Mouse (Mus musculus) kidney, embryonic 15.5 days (tissue): ENCODE data around the gene Wars2. TPM values are rescaled to one million over a fixed set of nuclear protein-coding genes. Genes with fewer than 3 reads are reported as not detected.

ENCODE experiments used
- ATAC-seq: fragments of 200-750 bp; cut with Nextera tagmentation; replicated peaks from 2 replicates; pipeline ENCODE4 v1.8.0; 2017; ENCODE audit warnings: moderate TSS enrichment; ENCODE audit not compliant: low FRiP score
- H3K27ac ChIP-seq: fragments of 300-500 bp; sonication (generic); 2 replicates; pipeline ENCODE4 v1.5.1; 2015; ENCODE audit warnings: mild to moderate bottlenecking, inconsistent platforms
- H3K27me3 ChIP-seq: fragments of 300-500 bp; sonication (generic); 2 replicates; pipeline ENCODE4 v1.6.1; 2015; ENCODE audit warnings: inconsistent platforms
- H3K36me3 ChIP-seq: fragments of 300-500 bp; sonication (generic); 2 replicates; pipeline ENCODE4 v1.6.1; 2015; ENCODE audit warnings: inconsistent platforms
- H3K4me1 ChIP-seq: fragments of 300-500 bp; sonication (generic); 2 replicates; pipeline ENCODE4 v1.6.1; 2015; ENCODE audit warnings: inconsistent platforms
- H3K4me2 ChIP-seq: fragments of 300-500 bp; sonication (generic); 2 replicates; pipeline ENCODE4 v1.6.1; 2015; ENCODE audit warnings: moderate library complexity, mild to moderate bottlenecking, inconsistent platforms
- H3K4me3 ChIP-seq: fragments of 300-500 bp; sonication (generic); replicated peaks from 2 replicates; pipeline ENCODE4 v1.5.1; 2015; ENCODE audit warnings: mild to moderate bottlenecking, inconsistent platforms
- H3K9ac ChIP-seq: fragments of 300-500 bp; sonication (generic); 2 replicates; pipeline ENCODE4 v1.6.1; 2015; ENCODE audit warnings: mild to moderate bottlenecking, inconsistent platforms
- H3K9me3 ChIP-seq: fragments of 300-500 bp; sonication (generic); replicated peaks from 2 replicates; pipeline ENCODE4 v1.6.1; 2016; ENCODE audit warnings: inconsistent platforms
- WGBS: fragments of 180-500 bp; shearing (Covaris S2); methylation state at CpG from one replicate; pipeline ENCODE4 v1.1.7; 2015; ENCODE audit warnings: mixed read lengths; 5-methylcytosine and 5-hydroxymethylcytosine counted together
- microRNA-seq: library from miRNA; unstranded; fragments of <30 nt; microRNA quantifications from one replicate; pipeline ENCODE4, GENCODE M21; 2016
- polyA plus RNA-seq: library from polyadenylated mRNA; unstranded; fragments of >200 nt; fragmentation: Nextera tagmentation; extraction: Ambion mirVana; gene quantifications from 2 replicates; pipeline ENCODE4 v1.2.1, GENCODE M21; 2015

Gene Wars2
- polyA plus RNA-seq, 1 experiment from 2014 or later = 9.7 TPM

- peaks cover 7% of the 10 kb centered on the region; the same call in 1 of the 2 replicates for H3K4me1 ChIP-seq
- no peak overlapping the region for H3K27ac ChIP-seq
- no peak overlapping the region for H3K4me2 ChIP-seq
- no peaks in the 10 kb centered on the region for H3K36me3 ChIP-seq
- WGBS = 4% methylated on average over 18 of the region's 18 CpGs
- no peak overlapping the region for H3K4me3 ChIP-seq
- H3K9me3 ChIP-seq = no peaks in the 10 kb centered on the region
- ATAC-seq = no peak
- H3K27me3 ChIP-seq = peaks cover 96% of the 10 kb centered on the region
- H3K9ac ChIP-seq = no peak overlapping the region
These were observed 120.5 kb downstream of the Wars2 start for GRCm38 (mm10) chr3:99261371-99261791.

GRCm38 (mm10) chr3:99261986-99262385, 121.1 kb downstream of the Wars2 start:
- WGBS = 5% methylated on average over 2 of the region's 2 CpGs
- H3K4me2 ChIP-seq = no peak overlapping the region

GRCm38 (mm10) chr3:99263471-99263903, 122.6 kb downstream of the Wars2 start:
- no peak overlapping the region for H3K4me3 ChIP-seq
- no peaks in the 10 kb centered on the region for H3K9me3 ChIP-seq
- no peaks in the 10 kb centered on the region for H3K4me1 ChIP-seq
- no peak for ATAC-seq
- WGBS = 9% methylated on average over 9 of the region's 9 CpGs
- H3K27me3 ChIP-seq = peaks cover 91% of the 10 kb centered on the region
- H3K4me2 ChIP-seq = no peak overlapping the region
- H3K9ac ChIP-seq = no peak overlapping the region
- H3K36me3 ChIP-seq = no peaks in the 10 kb centered on the region
- no peak overlapping the region for H3K27ac ChIP-seq

More at GRCm38 (mm10) chr3:99261986-99262385, 121.1 kb downstream of the Wars2 start:
- H3K4me3 ChIP-seq = no peak overlapping the region
- peaks cover under 1% of the 10 kb centered on the region; the same call in 1 of the 2 replicates for H3K4me1 ChIP-seq
- no peaks in the 10 kb centered on the region for H3K9me3 ChIP-seq
- no peaks in the 10 kb centered on the region for H3K36me3 ChIP-seq
- H3K27ac ChIP-seq = no peak overlapping the region
- no peak overlapping the region for H3K9ac ChIP-seq
- no peak for ATAC-seq
- H3K27me3 ChIP-seq = peaks cover 96% of the 10 kb centered on the region

- H3K4me1 ChIP-seq = no peaks in the 10 kb centered on the region
- no peaks in the 10 kb centered on the region for H3K9me3 ChIP-seq
- no peaks in the 10 kb centered on the region for H3K36me3 ChIP-seq
- H3K9ac ChIP-seq = no peak overlapping the region
- no peak overlapping the region for H3K27ac ChIP-seq
- no peak overlapping the region for H3K4me2 ChIP-seq
- WGBS = 29% methylated on average over 7 of the region's 7 CpGs
- no peak overlapping the region for H3K4me3 ChIP-seq
- H3K27me3 ChIP-seq = peaks cover 88% of the 10 kb centered on the region
- no peak; the same call in 1 of the 2 replicates for ATAC-seq
These were observed 123.8 kb downstream of the Wars2 start for GRCm38 (mm10) chr3:99264695-99265094.

- WGBS = 52% methylated on average over 10 of the region's 10 CpGs
- no peaks in the 10 kb centered on the region for H3K36me3 ChIP-seq
- H3K27ac ChIP-seq = no peak overlapping the region
- no peak overlapping the region for H3K4me2 ChIP-seq
- H3K27me3 ChIP-seq = peaks cover 72% of the 10 kb centered on the region
- H3K4me1 ChIP-seq = no peaks in the 10 kb centered on the region
- no peaks in the 10 kb centered on the region for H3K9me3 ChIP-seq
- no peak for ATAC-seq
- H3K9ac ChIP-seq = no peak overlapping the region
- no peak overlapping the region for H3K4me3 ChIP-seq
These were observed 126.0 kb downstream of the Wars2 start for GRCm38 (mm10) chr3:99266752-99267303.

GRCm38 (mm10) chr3:99277973-99278580, 137.2 kb downstream of the Wars2 start:
- H3K4me1 ChIP-seq = no peaks in the 10 kb centered on the region
- H3K36me3 ChIP-seq = no peaks in the 10 kb centered on the region
- H3K27me3 ChIP-seq = no peaks in the 10 kb centered on the region
- 46% methylated on average over 12 of the region's 12 CpGs for WGBS
- no peak overlapping the region for H3K9ac ChIP-seq
- H3K9me3 ChIP-seq = no peaks in the 10 kb centered on the region
- no peak for ATAC-seq
- no peak overlapping the region for H3K4me2 ChIP-seq
- H3K27ac ChIP-seq = no peak overlapping the region
- H3K4me3 ChIP-seq = no peak overlapping the region

GRCm38 (mm10) chr3:99279718-99280117, 138.8 kb downstream of the Wars2 start:
- Histone ChIP-seq H3K27ac (no peak overlapping the region), H3K9me3 (no peaks in the 10 kb centered on the region), H3K27me3 (no peaks in the 10 kb centered on the region), H3K4me2 (no peak overlapping the region), H3K9ac (no peak overlapping the region), H3K4me1 (no peaks in the 10 kb centered on the region), H3K36me3 (no peaks in the 10 kb centered on the region), H3K4me3 (no peak overlapping the region)
- WGBS = 74% methylated on average over 3 of the region's 3 CpGs
- no peak for ATAC-seq

GRCm38 (mm10) chr3:99281453-99281852, 140.6 kb downstream of the Wars2 start:
- Histone ChIP-seq H3K27ac (no peak overlapping the region), H3K36me3 (no peaks in the 10 kb centered on the region), H3K9ac (no peak overlapping the region), H3K4me2 (no peak overlapping the region), H3K27me3 (no peaks in the 10 kb centered on the region), H3K9me3 (no peaks in the 10 kb centered on the region), H3K4me3 (no peak overlapping the region), H3K4me1 (no peaks in the 10 kb centered on the region)
- 46% methylated on average over 4 of the region's 4 CpGs for WGBS
- ATAC-seq = no peak

- Histone ChIP-seq H3K9ac (no peak overlapping the region), H3K4me3 (no peak overlapping the region), H3K9me3 (no peaks in the 10 kb centered on the region), H3K27ac (no peak overlapping the region), H3K27me3 (no peaks in the 10 kb centered on the region; the same call in 1 of the 2 replicates), H3K4me2 (no peak overlapping the region), H3K4me1 (peaks cover 9% of the 10 kb centered on the region; the same call in 1 of the 2 replicates), H3K36me3 (no peaks in the 10 kb centered on the region)
- WGBS = 47% methylated on average over 2 of the region's 2 CpGs
- no peak for ATAC-seq
These were observed 147.4 kb downstream of the Wars2 start for GRCm38 (mm10) chr3:99288302-99288701.

Small RNAs within 50 kb of the gene (microRNA-seq; reads per million reads assigned to microRNA genes)
- not detected for gene Mir6481

Other genes with a start within 250 kb of the Wars2 start
- 27.5 and 28.8 TPM in 2 replicates for gene Hao2, start 247.8 kb upstream of the Wars2 start, polyA plus RNA-seq
- 0.36 and 0.64 TPM in 2 replicates for gene Tbx15, start 99.3 kb downstream of the Wars2 start, polyA plus RNA-seq